Mouse (Mus musculus) lung, postnatal 4 days (tissue): ENCODE results near the gene Sdc1.
A peak's percentile ranks its signal among the peaks of the same experiment; 100 is the strongest.

Experiments used
- DNase-seq, 2 experiments: peaks; one replicate each; pipeline ENCODE4 v3.0.0; 2021

Gene Sdc1

GRCm38 (mm10) chr12:8770946-8771843 is at the start of gene Sdc1:
TSS of gene Sdc1 (plus strand) at chr12:8771323.
- DNase-seq: peak; percentile 85 to 91

- no peak for DNase-seq
Observed at GRCm38 (mm10) chr12:8726890-8727289, 44.2 kb upstream of the Sdc1 start.

GRCm38 (mm10) chr12:8728739-8729138 is 42.4 kb upstream of the Sdc1 start:
- DNase-seq: peak in 1 of 2 experiments; percentile 29

- DNase-seq: no peak
Observed at GRCm38 (mm10) chr12:8753654-8754053, 17.5 kb upstream of the Sdc1 start.

- no peak for DNase-seq
Observed at GRCm38 (mm10) chr12:8754116-8754515, 17.0 kb upstream of the Sdc1 start.

GRCm38 (mm10) chr12:8758029-8758428 is 13.1 kb upstream of the Sdc1 start:
- no peak for DNase-seq

GRCm38 (mm10) chr12:8759115-8759514 is 12.0 kb upstream of the Sdc1 start:
- DNase-seq: no peak

GRCm38 (mm10) chr12:8759779-8760178 is 11.3 kb upstream of the Sdc1 start:
- no peak for DNase-seq

- DNase-seq: no peak
Observed at GRCm38 (mm10) chr12:8760561-8760960, 10.6 kb upstream of the Sdc1 start.

- DNase-seq: no peak
Observed at GRCm38 (mm10) chr12:8761058-8761457, 10.1 kb upstream of the Sdc1 start.

GRCm38 (mm10) chr12:8762667-8763066 is 8.5 kb upstream of the Sdc1 start:
- peak in 1 of 2 experiments; percentile 44 for DNase-seq

- peak in 1 of 2 experiments; percentile 21 for DNase-seq
Observed at GRCm38 (mm10) chr12:8764221-8764930, 6.7 kb upstream of the Sdc1 start.

- peak in 1 of 2 experiments; percentile 46 for DNase-seq
Observed at GRCm38 (mm10) chr12:8771844-8772380, 789 bp downstream of the Sdc1 start.

GRCm38 (mm10) chr12:8772451-8773143 is 1.5 kb downstream of the Sdc1 start:
- peak; percentile 79 to 84 for DNase-seq

GRCm38 (mm10) chr12:8773336-8773735 is 2.2 kb downstream of the Sdc1 start:
- DNase-seq: no peak

- no peak for DNase-seq
Observed at GRCm38 (mm10) chr12:8774183-8774582, 3.1 kb downstream of the Sdc1 start.

- DNase-seq: no peak
Observed at GRCm38 (mm10) chr12:8776206-8776605, 5.1 kb downstream of the Sdc1 start.

- DNase-seq: no peak
Observed at GRCm38 (mm10) chr12:8776741-8777140, 5.6 kb downstream of the Sdc1 start.

GRCm38 (mm10) chr12:8778106-8778505 is 7.0 kb downstream of the Sdc1 start:
- no peak for DNase-seq

- no peak for DNase-seq
Observed at GRCm38 (mm10) chr12:8779851-8780250, 8.7 kb downstream of the Sdc1 start.

GRCm38 (mm10) chr12:8781121-8781520 is 10.0 kb downstream of the Sdc1 start:
- DNase-seq: no peak

GRCm38 (mm10) chr12:8781681-8782378 is 10.7 kb downstream of the Sdc1 start:
- peak; percentile 68 to 86 for DNase-seq
